Mouse (Mus musculus): Measurements from ENCODE around the gene Ube2o.

Gene Ube2o

DNA sequence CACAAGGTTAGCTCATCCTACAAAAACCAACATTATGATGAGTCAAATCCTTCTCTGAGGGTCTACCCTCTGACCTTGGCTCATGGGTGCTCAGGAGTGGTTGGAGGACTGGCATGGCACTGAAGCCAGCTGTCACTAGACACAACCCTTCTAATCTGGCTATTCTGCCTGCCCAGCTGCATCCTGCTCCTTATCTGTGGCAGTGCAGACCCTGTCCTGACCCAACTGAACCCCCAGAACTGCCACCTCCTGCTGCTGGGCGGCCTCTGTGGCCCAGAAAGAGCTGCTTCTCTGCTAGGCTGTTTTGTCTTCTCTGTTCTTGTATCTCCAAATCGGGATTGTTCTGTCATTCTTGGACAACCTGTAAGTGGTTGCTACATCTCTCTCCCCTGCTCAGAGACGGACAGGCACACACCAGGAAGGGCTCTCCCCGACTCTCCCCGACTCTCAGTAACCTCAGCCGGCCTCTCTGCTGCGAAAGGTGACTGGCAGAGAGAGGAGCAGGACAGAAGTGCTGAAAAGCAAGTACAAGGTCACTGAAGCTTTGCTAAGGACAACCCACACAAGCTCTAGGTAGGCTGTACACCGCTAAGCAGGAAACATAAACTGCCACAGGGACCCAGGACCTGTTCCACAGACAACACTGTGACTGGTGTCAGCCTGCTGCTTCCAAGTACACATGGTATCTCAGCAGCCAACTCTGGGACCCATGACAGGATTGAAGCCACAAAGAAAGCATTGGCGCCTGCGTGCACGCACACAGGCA, 31.8 kb downstream of the Ube2o start:
- TF ChIP-seq POU5F1 (IDR thresholded peaks at IDR 0.05; ENCODE audit: borderline replicate concordance, low read length) (no peak), NANOG (IDR thresholded peaks at IDR 0.05; ENCODE audit: borderline replicate concordance, low read length) (no peak), CTCF (conservative IDR thresholded peaks at IDR 0.05; ENCODE audit: low read length) (no peak)
- H3K4me3 ChIP-seq (replicated peaks; ENCODE audit: low read length) = no peak overlapping the region
- no peaks in the 10 kb centered on the region for H3K27me3 ChIP-seq (ENCODE audit: insufficient read depth, low read length)
- peaks cover 47% of the 10 kb centered on the region for H3K4me1 ChIP-seq (replicated peaks; ENCODE audit: low read depth, low read length)
- H3K9me3 ChIP-seq (ENCODE audit: low read length) = no peaks in the 10 kb centered on the region
- peaks cover 71% of the 10 kb centered on the region for H3K36me3 ChIP-seq (ENCODE audit: insufficient read depth, low read length)

DNA sequence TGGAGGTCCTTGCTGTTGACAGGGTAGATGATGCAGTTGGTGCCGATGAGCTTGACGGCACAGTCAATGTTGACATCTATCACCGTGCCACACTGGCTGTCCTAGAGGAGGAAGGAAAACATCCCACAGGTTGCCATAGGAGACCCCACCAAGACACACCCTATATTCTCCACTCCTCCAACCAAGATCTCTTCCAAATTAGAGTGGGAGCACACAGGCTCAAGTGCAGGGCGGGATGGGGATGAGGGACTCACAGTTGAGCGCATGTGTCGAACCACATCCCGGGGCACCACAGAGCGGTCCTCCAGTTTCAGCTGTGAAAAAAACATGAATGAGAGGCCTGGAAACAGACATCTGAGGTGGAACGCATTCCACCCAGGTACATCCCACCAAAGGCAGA, 32.5 kb downstream of the Ube2o start:
- Histone ChIP-seq H3K4me3 (replicated peaks; ENCODE audit: low read length) (no peak overlapping the region), H3K4me1 (replicated peaks; ENCODE audit: low read depth, low read length) (peaks cover 44% of the 10 kb centered on the region), H3K27me3 (ENCODE audit: insufficient read depth, low read length) (no peaks in the 10 kb centered on the region), H3K36me3 (ENCODE audit: insufficient read depth, low read length) (peaks cover 75% of the 10 kb centered on the region), H3K9me3 (ENCODE audit: low read length) (no peaks in the 10 kb centered on the region)
- TF ChIP-seq CTCF (conservative IDR thresholded peaks at IDR 0.05; ENCODE audit: low read length) (no peak), NANOG (IDR thresholded peaks at IDR 0.05; ENCODE audit: borderline replicate concordance, low read length) (no peak), POU5F1 (IDR thresholded peaks at IDR 0.05; ENCODE audit: borderline replicate concordance, low read length) (no peak)

DNA sequence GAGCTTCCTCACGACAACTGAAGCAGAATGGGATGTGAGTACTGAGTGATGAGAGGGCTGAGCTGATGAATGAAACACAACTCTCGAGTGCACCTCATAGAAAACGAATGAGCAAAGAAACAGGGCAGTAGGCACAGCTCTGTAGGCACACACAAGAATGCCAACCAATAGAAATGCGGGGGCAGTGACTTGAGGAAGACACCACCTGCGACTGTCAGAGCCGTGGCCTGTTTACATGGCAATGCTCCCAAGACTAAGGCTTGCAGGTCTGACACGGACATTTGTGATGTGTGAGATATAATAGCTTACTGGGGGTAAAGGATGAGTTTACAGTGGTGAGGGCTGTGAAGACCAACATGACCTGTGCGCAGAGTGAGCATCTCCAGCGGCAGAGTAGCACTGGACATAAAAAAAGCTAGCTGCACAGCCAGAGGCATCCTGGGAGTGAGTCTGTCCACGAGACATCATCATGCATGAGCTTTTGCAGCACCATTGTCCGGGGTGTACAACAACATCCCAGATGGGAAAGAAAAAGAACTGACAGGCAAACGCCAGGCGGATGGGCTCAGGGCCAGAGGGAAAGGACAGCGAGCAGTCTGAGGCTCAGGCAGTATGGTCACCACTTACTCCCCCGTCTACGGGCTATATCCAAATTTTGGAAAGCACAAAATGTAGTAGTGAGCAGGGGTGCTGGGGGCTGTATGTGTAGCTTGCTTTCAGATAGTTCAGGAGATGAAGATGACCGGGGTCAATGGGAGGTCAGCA, 33.8 kb downstream of the Ube2o start:
- Histone ChIP-seq H3K4me3 (replicated peaks; ENCODE audit: low read length) (no peak overlapping the region), H3K4me1 (replicated peaks; ENCODE audit: low read depth, low read length) (peaks cover 41% of the 10 kb centered on the region), H3K9me3 (ENCODE audit: low read length) (no peaks in the 10 kb centered on the region), H3K36me3 (ENCODE audit: insufficient read depth, low read length) (peaks cover 80% of the 10 kb centered on the region), H3K27me3 (ENCODE audit: insufficient read depth, low read length) (no peaks in the 10 kb centered on the region)
- TF ChIP-seq POU5F1 (IDR thresholded peaks at IDR 0.05; ENCODE audit: borderline replicate concordance, low read length) = no peak
- no peak for TF ChIP-seq CTCF (conservative IDR thresholded peaks at IDR 0.05; ENCODE audit: low read length)
- no peak for TF ChIP-seq NANOG (IDR thresholded peaks at IDR 0.05; ENCODE audit: borderline replicate concordance, low read length)

DNA sequence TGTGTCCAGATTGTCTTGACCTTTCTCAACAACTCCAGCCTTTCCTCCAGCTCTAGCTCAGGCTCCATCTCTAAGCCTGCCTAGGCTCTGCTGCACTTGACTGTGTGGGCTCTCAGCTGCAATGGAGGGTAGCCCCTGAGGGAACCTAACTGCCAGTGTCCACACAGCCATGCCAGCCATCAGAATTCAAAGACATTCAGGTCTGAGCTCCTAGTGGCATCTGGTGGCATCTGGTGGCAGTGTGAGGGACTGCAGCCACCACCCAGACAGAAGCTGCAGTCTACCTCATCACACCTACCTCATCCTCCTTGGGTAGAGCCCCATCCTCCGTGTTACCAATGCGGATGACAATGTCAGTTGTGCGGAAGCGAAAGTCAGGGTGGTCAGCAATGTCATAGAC, 38.1 kb downstream of the Ube2o start:
- peaks cover 100% of the 10 kb centered on the region for H3K36me3 ChIP-seq (ENCODE audit: insufficient read depth, low read length)
- no peaks in the 10 kb centered on the region for H3K9me3 ChIP-seq (ENCODE audit: low read length)
- TF ChIP-seq POU5F1 (IDR thresholded peaks at IDR 0.05; ENCODE audit: borderline replicate concordance, low read length) = no peak
- peak; percentile 54 for TF ChIP-seq CTCF (conservative IDR thresholded peaks at IDR 0.05; ENCODE audit: low read length)
- no peak for TF ChIP-seq NANOG (IDR thresholded peaks at IDR 0.05; ENCODE audit: borderline replicate concordance, low read length)
- peaks cover 35% of the 10 kb centered on the region for H3K4me1 ChIP-seq (replicated peaks; ENCODE audit: low read depth, low read length)
- H3K4me3 ChIP-seq (replicated peaks; ENCODE audit: low read length) = no peak overlapping the region
- H3K27me3 ChIP-seq (ENCODE audit: insufficient read depth, low read length) = no peaks in the 10 kb centered on the region

DNA sequence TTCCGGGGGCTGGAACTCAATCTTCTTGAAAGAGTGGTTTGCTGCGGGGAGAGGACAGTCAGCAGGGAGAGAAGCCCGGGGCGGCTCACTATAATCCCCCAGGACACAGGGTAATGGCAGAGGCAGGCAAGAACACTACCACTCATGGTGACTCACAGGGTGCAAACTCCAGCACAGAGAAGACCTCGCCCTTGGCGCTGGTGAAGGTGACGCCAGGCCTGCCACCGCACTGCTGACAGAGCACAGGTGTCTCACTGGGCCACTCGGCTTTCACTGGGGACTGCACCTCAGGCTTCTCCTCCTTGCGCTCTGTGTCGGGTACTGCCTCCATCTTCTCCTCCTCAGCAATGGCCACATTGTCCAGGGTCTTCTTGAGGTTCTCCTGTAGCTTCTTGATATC, 40.1 kb downstream of the Ube2o start:
- no peaks in the 10 kb centered on the region for H3K9me3 ChIP-seq (ENCODE audit: low read length)
- no peaks in the 10 kb centered on the region for H3K27me3 ChIP-seq (ENCODE audit: insufficient read depth, low read length)
- TF ChIP-seq NANOG (IDR thresholded peaks at IDR 0.05; ENCODE audit: borderline replicate concordance, low read length) (no peak), POU5F1 (IDR thresholded peaks at IDR 0.05; ENCODE audit: borderline replicate concordance, low read length) (no peak), CTCF (conservative IDR thresholded peaks at IDR 0.05; ENCODE audit: low read length) (no peak)
- peaks cover 39% of the 10 kb centered on the region for H3K4me1 ChIP-seq (replicated peaks; ENCODE audit: low read depth, low read length)
- H3K4me3 ChIP-seq (replicated peaks; ENCODE audit: low read length) = no peak overlapping the region
- H3K36me3 ChIP-seq (ENCODE audit: insufficient read depth, low read length) = peaks cover 93% of the 10 kb centered on the region

DNA sequence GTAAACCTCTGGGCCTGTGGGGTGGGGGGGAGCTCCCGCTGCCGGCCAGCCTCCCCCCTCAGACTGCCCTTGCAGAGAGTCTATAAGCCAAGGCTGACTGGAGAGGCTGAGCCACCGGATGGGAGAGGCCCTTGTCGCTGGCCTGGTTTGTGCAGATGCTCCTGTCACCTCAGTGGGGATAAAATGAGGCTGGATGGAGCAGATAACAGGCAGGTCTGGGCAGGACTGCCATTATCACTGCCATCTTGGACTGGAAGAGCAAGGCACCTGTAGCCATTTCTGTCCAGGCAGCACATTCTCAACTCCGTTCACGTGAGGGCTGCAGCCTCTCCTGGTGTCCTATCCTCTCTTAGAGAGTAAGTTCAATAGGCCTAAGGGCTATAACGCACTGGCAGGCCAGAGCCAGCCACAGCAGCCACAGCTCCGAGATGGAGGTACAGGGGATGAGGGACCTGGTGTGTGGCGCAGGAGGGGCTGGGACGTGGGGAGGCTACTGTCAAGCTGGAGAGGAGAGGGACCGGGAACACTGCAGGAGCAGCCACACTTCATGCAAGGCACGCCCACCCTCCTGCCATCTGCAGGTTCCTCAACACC, 43.0 kb downstream of the Ube2o start:
- H3K27me3 ChIP-seq (ENCODE audit: insufficient read depth, low read length) = peaks cover 22% of the 10 kb centered on the region
- TF ChIP-seq CTCF (conservative IDR thresholded peaks at IDR 0.05; ENCODE audit: low read length) = no peak
- TF ChIP-seq POU5F1 (IDR thresholded peaks at IDR 0.05; ENCODE audit: borderline replicate concordance, low read length) = no peak
- TF ChIP-seq NANOG (IDR thresholded peaks at IDR 0.05; ENCODE audit: borderline replicate concordance, low read length) = no peak
- H3K4me3 ChIP-seq (replicated peaks; ENCODE audit: low read length) = no peak overlapping the region
- peaks cover 64% of the 10 kb centered on the region for H3K36me3 ChIP-seq (ENCODE audit: insufficient read depth, low read length)
- H3K4me1 ChIP-seq (replicated peaks; ENCODE audit: low read depth, low read length) = peaks cover 66% of the 10 kb centered on the region
- H3K9me3 ChIP-seq (ENCODE audit: low read length) = no peaks in the 10 kb centered on the region

DNA sequence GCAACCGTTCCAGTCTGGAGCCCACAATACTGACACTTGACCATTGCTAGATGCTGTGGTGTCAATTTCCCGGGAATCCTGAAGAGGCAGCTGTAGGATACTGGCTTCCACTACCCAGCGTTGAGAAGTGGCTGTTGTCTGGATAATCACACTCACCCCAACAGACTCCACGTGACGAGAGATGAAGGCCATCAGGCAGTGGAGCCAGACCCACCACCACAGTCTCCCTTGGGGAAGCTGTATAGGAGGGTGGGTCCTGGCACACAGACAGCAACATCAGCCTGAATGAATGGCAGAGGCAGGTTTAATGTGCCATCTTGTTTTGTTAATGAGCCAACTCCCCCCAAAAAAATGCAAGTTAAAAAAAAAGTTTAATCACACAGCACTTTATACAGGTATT, 43.9 kb downstream of the Ube2o start:
- Histone ChIP-seq H3K4me3 (replicated peaks; ENCODE audit: low read length) (no peak overlapping the region), H3K36me3 (ENCODE audit: insufficient read depth, low read length) (peaks cover 56% of the 10 kb centered on the region), H3K27me3 (ENCODE audit: insufficient read depth, low read length) (peaks cover 31% of the 10 kb centered on the region), H3K4me1 (replicated peaks; ENCODE audit: low read depth, low read length) (peaks cover 71% of the 10 kb centered on the region), H3K9me3 (ENCODE audit: low read length) (no peaks in the 10 kb centered on the region)
- TF ChIP-seq NANOG (IDR thresholded peaks at IDR 0.05; ENCODE audit: borderline replicate concordance, low read length) (no peak), POU5F1 (IDR thresholded peaks at IDR 0.05; ENCODE audit: borderline replicate concordance, low read length) (no peak), CTCF (conservative IDR thresholded peaks at IDR 0.05; ENCODE audit: low read length) (no peak)

DNA sequence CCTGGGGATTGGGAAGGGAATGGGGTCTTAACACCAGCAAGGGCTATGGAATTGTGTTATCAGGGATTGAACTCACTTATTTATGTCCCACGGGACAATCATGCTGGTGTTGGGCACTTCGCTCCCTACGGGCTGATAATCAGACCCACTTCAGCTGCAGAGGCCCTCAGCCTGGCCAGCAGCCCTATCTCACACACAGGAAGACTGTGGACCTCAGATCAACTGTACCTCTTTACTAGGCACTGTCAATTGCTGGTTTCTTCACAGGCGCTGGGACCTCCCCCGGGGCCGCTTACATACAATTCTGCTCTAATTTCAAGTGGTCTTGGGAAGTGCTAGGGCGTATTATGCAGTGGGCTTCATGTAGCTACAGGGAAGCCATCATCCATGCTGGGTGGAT, 44.6 kb downstream of the Ube2o start:
- TF ChIP-seq CTCF (conservative IDR thresholded peaks at IDR 0.05; ENCODE audit: low read length) (no peak), POU5F1 (IDR thresholded peaks at IDR 0.05; ENCODE audit: borderline replicate concordance, low read length) (no peak), NANOG (IDR thresholded peaks at IDR 0.05; ENCODE audit: borderline replicate concordance, low read length) (no peak)
- Histone ChIP-seq H3K4me1 (replicated peaks; ENCODE audit: low read depth, low read length) (peaks cover 78% of the 10 kb centered on the region), H3K9me3 (ENCODE audit: low read length) (no peaks in the 10 kb centered on the region), H3K36me3 (ENCODE audit: insufficient read depth, low read length) (peaks cover 48% of the 10 kb centered on the region), H3K4me3 (replicated peaks; ENCODE audit: low read length) (no peak overlapping the region), H3K27me3 (ENCODE audit: insufficient read depth, low read length) (peaks cover 38% of the 10 kb centered on the region)

Data from E14TG2a.4 (cell line).